Mouse (Mus musculus): ENCODE results near the gene Macf1. TPM values are rescaled to one million over a fixed set of nuclear protein-coding genes. Genes with fewer than 3 reads are reported as not detected.

Gene Macf1
- polyA plus RNA-seq, 1 experiment, result 251 TPM

- no peak overlapping the region for H3K9ac ChIP-seq (ENCODE audit: low read depth, poor library complexity, severe bottlenecking)
- H3K27ac ChIP-seq (ENCODE audit: insufficient read depth, low read length), result no peak overlapping the region
- no peaks in the 10 kb centered on the region for H3K4me1 ChIP-seq (ENCODE audit: control insufficient read depth, insufficient read depth, low read length)
- 0 out of 2 replicates have a peak, but pooled peaks cover 8% of the 10 kb centered on the region for H3K36me3 ChIP-seq (ENCODE audit: control insufficient read depth, insufficient read depth, low read length, poor library complexity, severe bottlenecking)
- TF ChIP-seq CTCF (IDR thresholded peaks at IDR 0.05; ENCODE audit: low read depth, low read length) (peak; percentile 50), EP300 (IDR thresholded peaks at IDR 0.05; ENCODE audit: insufficient read depth, low read depth, low read length) (no peak)
- no peak overlapping the region for H3K4me3 ChIP-seq (ENCODE audit: low read depth, low read length)
- no peaks in the 10 kb centered on the region for H3K9me3 ChIP-seq (replicated peaks; ENCODE audit: control insufficient read depth, insufficient read depth, low read length, poor library complexity, severe bottlenecking)
- H3K27me3 ChIP-seq (ENCODE audit: control insufficient read depth, insufficient read depth, low read length, poor library complexity, severe bottlenecking), result no peaks in the 10 kb centered on the region
Measured at GRCm38 (mm10) chr4:123649131-123649530, 35.0 kb downstream of the Macf1 start.

DNA sequence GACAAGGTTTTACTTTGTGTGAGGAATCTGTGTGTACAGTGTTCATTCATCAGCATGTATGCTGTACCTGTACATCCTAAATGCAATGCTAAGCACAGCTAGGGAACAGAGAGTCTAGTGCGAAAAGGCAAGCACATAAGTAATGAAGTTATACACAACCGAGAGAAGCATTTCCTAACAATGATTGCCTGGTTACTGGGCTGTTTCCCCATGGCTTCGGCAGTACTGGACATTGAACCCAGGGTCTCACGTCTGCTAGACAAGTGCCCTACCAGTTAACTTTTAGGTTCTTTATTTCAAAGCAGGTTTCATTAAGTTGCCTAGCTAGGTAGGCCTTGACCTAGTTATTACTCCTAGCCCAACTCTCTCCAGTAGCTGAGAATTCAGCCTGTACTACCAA is 36.5 kb downstream of the Macf1 start:
- Histone ChIP-seq H3K27me3 (ENCODE audit: control insufficient read depth, insufficient read depth, low read length, poor library complexity, severe bottlenecking) (no peaks in the 10 kb centered on the region), H3K4me1 (ENCODE audit: control insufficient read depth, insufficient read depth, low read length) (no peaks in the 10 kb centered on the region), H3K36me3 (ENCODE audit: control insufficient read depth, insufficient read depth, low read length, poor library complexity, severe bottlenecking) (0 out of 2 replicates have a peak, but pooled peaks cover 8% of the 10 kb centered on the region), H3K4me3 (ENCODE audit: low read depth, low read length) (no peak overlapping the region), H3K9me3 (replicated peaks; ENCODE audit: control insufficient read depth, insufficient read depth, low read length, poor library complexity, severe bottlenecking) (no peaks in the 10 kb centered on the region), H3K27ac (ENCODE audit: insufficient read depth, low read length) (no peak overlapping the region), H3K9ac (ENCODE audit: low read depth, poor library complexity, severe bottlenecking) (no peak overlapping the region)
- no peak for TF ChIP-seq EP300 (IDR thresholded peaks at IDR 0.05; ENCODE audit: insufficient read depth, low read depth, low read length)
- no peak for TF ChIP-seq POLR2A (IDR thresholded peaks at IDR 0.05; ENCODE audit: insufficient read depth, low read length)
- no peak for TF ChIP-seq CTCF (IDR thresholded peaks at IDR 0.05; ENCODE audit: low read depth, low read length)

DNA sequence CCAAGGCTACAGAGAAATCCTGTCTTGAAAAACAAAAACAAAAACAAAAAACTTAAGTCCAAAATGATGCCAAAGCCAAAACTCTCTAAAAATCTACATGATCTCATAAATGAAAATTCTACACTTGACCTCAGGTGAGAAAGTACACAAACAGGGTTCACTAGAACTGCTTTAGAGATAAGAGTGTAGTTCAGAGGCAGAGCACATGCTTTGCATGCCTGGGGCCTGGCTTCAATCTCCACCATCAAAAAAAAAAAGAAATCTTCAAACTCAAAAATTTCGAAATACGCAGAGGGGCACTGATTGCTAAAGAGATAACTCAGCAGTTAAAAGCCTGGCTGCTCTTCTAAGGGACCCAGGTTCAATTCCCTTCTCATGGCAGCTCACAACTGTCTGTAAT is 37.1 kb downstream of the Macf1 start:
- H3K9ac ChIP-seq (ENCODE audit: low read depth, poor library complexity, severe bottlenecking), result no peak overlapping the region
- H3K4me3 ChIP-seq (ENCODE audit: low read depth, low read length), result no peak overlapping the region
- no peaks in the 10 kb centered on the region for H3K27me3 ChIP-seq (ENCODE audit: control insufficient read depth, insufficient read depth, low read length, poor library complexity, severe bottlenecking)
- 0 out of 2 replicates have a peak, but pooled peaks cover 8% of the 10 kb centered on the region for H3K36me3 ChIP-seq (ENCODE audit: control insufficient read depth, insufficient read depth, low read length, poor library complexity, severe bottlenecking)
- peak overlapping the region; percentile 40 for H3K27ac ChIP-seq (ENCODE audit: insufficient read depth, low read length)
- H3K9me3 ChIP-seq (replicated peaks; ENCODE audit: control insufficient read depth, insufficient read depth, low read length, poor library complexity, severe bottlenecking), result no peaks in the 10 kb centered on the region
- no peaks in the 10 kb centered on the region for H3K4me1 ChIP-seq (ENCODE audit: control insufficient read depth, insufficient read depth, low read length)
- TF ChIP-seq POLR2A (IDR thresholded peaks at IDR 0.05; ENCODE audit: insufficient read depth, low read length) (no peak), CTCF (IDR thresholded peaks at IDR 0.05; ENCODE audit: low read depth, low read length) (no peak), EP300 (IDR thresholded peaks at IDR 0.05; ENCODE audit: insufficient read depth, low read depth, low read length) (no peak)

DNA sequence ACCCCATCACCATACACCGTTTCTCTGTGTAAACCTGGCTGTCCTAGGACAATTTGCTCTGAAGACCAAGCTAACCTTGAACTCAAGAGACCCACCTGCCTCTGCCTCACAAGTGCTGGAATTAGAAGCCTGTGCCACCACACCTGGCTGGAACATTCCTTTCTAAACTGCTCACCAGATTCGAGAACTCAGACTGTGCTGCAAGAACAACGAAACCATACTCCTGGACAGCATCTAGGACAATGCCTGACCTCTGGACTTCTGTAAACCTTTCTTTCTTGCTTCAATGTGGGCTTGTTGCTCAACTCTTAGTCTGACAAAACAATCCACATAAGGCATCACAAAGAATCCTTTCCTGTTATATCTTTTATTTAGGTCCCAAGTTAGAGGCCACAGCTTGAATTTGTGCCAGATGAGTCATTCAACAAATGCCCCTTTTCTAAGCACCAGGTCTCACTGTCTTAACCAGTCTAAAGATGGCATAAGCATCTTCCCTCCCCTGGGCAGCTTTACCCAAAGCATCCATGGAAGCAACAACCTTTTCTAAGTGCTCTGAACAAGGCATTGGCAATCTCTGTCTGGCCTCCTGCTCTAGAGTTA is 38.8 kb downstream of the Macf1 start:
- H3K9ac ChIP-seq (ENCODE audit: low read depth, poor library complexity, severe bottlenecking), result no peak overlapping the region
- H3K36me3 ChIP-seq (ENCODE audit: control insufficient read depth, insufficient read depth, low read length, poor library complexity, severe bottlenecking), result 0 out of 2 replicates have a peak, but pooled peaks cover 8% of the 10 kb centered on the region

GRCm38 (mm10) chr4:123643561-123643960 is 40.6 kb downstream of the Macf1 start:
- H3K9me3 ChIP-seq (replicated peaks; ENCODE audit: control insufficient read depth, insufficient read depth, low read length, poor library complexity, severe bottlenecking), result no peaks in the 10 kb centered on the region
- H3K36me3 ChIP-seq (ENCODE audit: control insufficient read depth, insufficient read depth, low read length, poor library complexity, severe bottlenecking), result peaks cover 5% of the 10 kb centered on the region; the same call in 1 of the 2 replicates
- H3K27ac ChIP-seq (ENCODE audit: insufficient read depth, low read length), result peak overlapping the region; percentile 38
- no peaks in the 10 kb centered on the region for H3K4me1 ChIP-seq (ENCODE audit: control insufficient read depth, insufficient read depth, low read length)
- no peaks in the 10 kb centered on the region for H3K27me3 ChIP-seq (ENCODE audit: control insufficient read depth, insufficient read depth, low read length, poor library complexity, severe bottlenecking)
- no peak overlapping the region for H3K9ac ChIP-seq (ENCODE audit: low read depth, poor library complexity, severe bottlenecking)
- TF ChIP-seq EP300 (IDR thresholded peaks at IDR 0.05; ENCODE audit: insufficient read depth, low read depth, low read length) (no peak), CTCF (IDR thresholded peaks at IDR 0.05; ENCODE audit: low read depth, low read length) (no peak), POLR2A (IDR thresholded peaks at IDR 0.05; ENCODE audit: insufficient read depth, low read length) (no peak)
- no peak overlapping the region for H3K4me3 ChIP-seq (ENCODE audit: low read depth, low read length)

More for the DNA sequence above, 38.8 kb downstream of the Macf1 start:
- Histone ChIP-seq H3K27me3 (ENCODE audit: control insufficient read depth, insufficient read depth, low read length, poor library complexity, severe bottlenecking) (no peaks in the 10 kb centered on the region), H3K4me3 (ENCODE audit: low read depth, low read length) (no peak overlapping the region), H3K4me1 (ENCODE audit: control insufficient read depth, insufficient read depth, low read length) (no peaks in the 10 kb centered on the region), H3K9me3 (replicated peaks; ENCODE audit: control insufficient read depth, insufficient read depth, low read length, poor library complexity, severe bottlenecking) (no peaks in the 10 kb centered on the region), H3K27ac (ENCODE audit: insufficient read depth, low read length) (peak overlapping the region; percentile 94)
- TF ChIP-seq CTCF (IDR thresholded peaks at IDR 0.05; ENCODE audit: low read depth, low read length) (no peak), EP300 (IDR thresholded peaks at IDR 0.05; ENCODE audit: insufficient read depth, low read depth, low read length) (peak; percentile 55; the same call in 1 of the 2 replicates)

DNA sequence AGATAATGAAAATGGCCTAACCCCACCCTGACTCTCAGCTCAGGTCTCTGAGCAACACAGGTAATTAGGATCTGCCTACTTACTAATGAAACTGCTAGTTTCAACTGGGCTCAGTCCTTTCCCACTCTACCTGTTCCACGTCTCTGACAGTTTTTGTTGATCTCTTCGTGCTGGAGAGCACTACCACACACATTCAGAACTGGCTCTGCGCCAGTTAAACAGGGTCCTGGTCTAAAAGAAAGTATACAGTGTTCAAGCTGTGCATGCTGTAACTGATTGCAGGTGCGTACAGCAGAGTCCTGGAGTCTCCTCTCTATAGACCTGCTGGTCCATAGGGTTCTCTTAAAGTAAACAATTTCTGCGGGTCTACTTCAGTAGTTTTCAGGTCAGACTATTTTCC is 41.3 kb downstream of the Macf1 start:
- Histone ChIP-seq H3K9me3 (replicated peaks; ENCODE audit: control insufficient read depth, insufficient read depth, low read length, poor library complexity, severe bottlenecking) (no peaks in the 10 kb centered on the region), H3K27ac (ENCODE audit: insufficient read depth, low read length) (peak overlapping the region; percentile 72; the same call in 1 of the 2 replicates), H3K36me3 (ENCODE audit: control insufficient read depth, insufficient read depth, low read length, poor library complexity, severe bottlenecking) (peaks cover under 1% of the 10 kb centered on the region; the same call in 1 of the 2 replicates), H3K9ac (ENCODE audit: low read depth, poor library complexity, severe bottlenecking) (no peak overlapping the region), H3K4me1 (ENCODE audit: control insufficient read depth, insufficient read depth, low read length) (no peaks in the 10 kb centered on the region), H3K4me3 (ENCODE audit: low read depth, low read length) (no peak overlapping the region), H3K27me3 (ENCODE audit: control insufficient read depth, insufficient read depth, low read length, poor library complexity, severe bottlenecking) (no peaks in the 10 kb centered on the region)
- no peak for TF ChIP-seq POLR2A (IDR thresholded peaks at IDR 0.05; ENCODE audit: insufficient read depth, low read length)
- TF ChIP-seq EP300 (IDR thresholded peaks at IDR 0.05; ENCODE audit: insufficient read depth, low read depth, low read length), result no peak
- TF ChIP-seq CTCF (IDR thresholded peaks at IDR 0.05; ENCODE audit: low read depth, low read length), result no peak

Data from ES-Bruce4 (cell line).